Mouse (Mus musculus) bone marrow macrophage, adult 2 months (primary cell): ENCODE data around the gene Aifm1.

Source experiments
- CTCF ChIP-seq: IDR thresholded peaks from 2 replicates; pipeline ENCODE4 v1.5.1; 2012; ENCODE audit warnings: low read depth, mild to moderate bottlenecking, low read length, moderate library complexity
- POLR2A ChIP-seq: IDR thresholded peaks from 2 replicates; pipeline ENCODE4 v1.6.1; 2012; ENCODE audit warnings: mild to moderate bottlenecking, low read depth, low read length, borderline replicate concordance

DNA sequence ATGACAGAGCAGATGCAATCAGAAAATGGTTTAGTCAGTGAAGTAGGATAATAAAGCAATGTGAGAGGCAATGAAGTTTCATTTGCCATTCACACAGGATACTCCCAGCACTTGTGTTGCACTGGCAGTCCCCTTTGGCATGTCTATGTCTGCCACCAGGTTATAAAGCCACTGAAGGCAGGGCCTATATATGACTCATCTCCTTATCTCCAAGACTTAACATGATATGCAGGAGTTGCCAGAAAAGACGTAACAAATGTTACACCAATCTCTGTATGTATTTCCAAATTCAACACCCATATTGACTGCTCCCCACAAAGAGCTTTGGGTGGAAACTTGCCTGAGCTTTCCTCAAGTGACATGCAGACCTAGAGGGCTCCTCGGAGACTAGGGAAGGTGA, 47.2 kb downstream of the Aifm1 start:
- TF ChIP-seq CTCF (no peak), POLR2A (no peak)
